Mouse (Mus musculus) embryonic fibroblast, embryonic 13.5 days (primary cell): ENCODE measurements around the gene Tmx4.

Experiments
- CTCF ChIP-seq: IDR thresholded peaks from 2 replicates; pipeline ENCODE4 v1.5.1; 2011; ENCODE audit warnings: mild to moderate bottlenecking, control low read depth, low read length, moderate library complexity, borderline replicate concordance; ENCODE audit not compliant: insufficient read depth
- POLR2A ChIP-seq: IDR thresholded peaks from 2 replicates; pipeline ENCODE4 v1.6.1; 2011; ENCODE audit warnings: low read depth, mild to moderate bottlenecking, control low read depth, low read length, moderate library complexity

- TF ChIP-seq POLR2A = no peak
- no peak for TF ChIP-seq CTCF
These were observed 35.6 kb upstream of the Tmx4 start for GRCm38 (mm10) chr2:134679567-134679966.
